In genomic region chr11:68447242-68447641, GRCm38 (mm10) we compare ENCODE assay signal across 22 mouse cellular contexts. TPM values are rescaled to one million over a fixed set of nuclear protein-coding genes. Genes with fewer than 3 reads are reported as not detected.
DNase-seq lines count a peak whose midpoint lies in the region; ATAC-seq and TF ChIP-seq lines count a peak whose summit lies in the region.
"Had no signal": no experiment of that assay in that cellular context is flagged by ENCODE, and none has a peak within 500 bp of the region (broad histone marks: within the 10 kb centered on the region; RNA-seq: fewer than 3 reads in every experiment).

No protein-coding gene starts in this region.

- H3K4me2 ChIP-seq in midbrain, embryonic 13.5 days (replicated peaks): no peak overlapping the region
- H3K4me2 ChIP-seq: forebrain, embryonic 15.5 days; heart, embryonic 13.5 days; hindbrain, embryonic 15.5 days had no signal

- H3K9me3 ChIP-seq in midbrain, embryonic 13.5 days: no peaks in the 10 kb centered on the region
- H3K9me3 ChIP-seq: embryonic facial prominence, embryonic 10.5 days; forebrain, embryonic 15.5 days; heart, embryonic 13.5 days; hindbrain, embryonic 15.5 days had no signal

- 0 out of 2 replicates have a peak, but pooled peaks have one; percentile 23 for ATAC-seq in common myeloid progenitor, adult 5-6 weeks (replicated peaks; ENCODE audit: low read depth, poor library complexity, severe bottlenecking)
- ATAC-seq in midbrain, embryonic 13.5 days: no peak
- ATAC-seq: forebrain, embryonic 15.5 days; inflammation-experienced regulatory T-cells, adult 6 months; intestine, postnatal 0 days had no signal

- 29% methylated on average over 2 of the region's 2 CpGs for WGBS in spleen, adult 2 months
- 25% methylated on average over 2 of the region's 2 CpGs for WGBS in macrophage (ENCODE audit: missing documents)
- 91% methylated on average over 2 of the region's 2 CpGs for WGBS in midbrain, embryonic 13.5 days

- no peak overlapping the region for H3K4me3 ChIP-seq in spleen, adult 2 months (ENCODE audit: extremely low read depth, insufficient read depth, insufficient read length)
- no peak overlapping the region for H3K4me3 ChIP-seq in macrophage (ENCODE audit: inconsistent target)
- no peak overlapping the region for H3K4me3 ChIP-seq in midbrain, embryonic 13.5 days (replicated peaks)
- H3K4me3 ChIP-seq: embryonic facial prominence, embryonic 10.5 days; forebrain, embryonic 15.5 days; heart, embryonic 13.5 days; hindbrain, embryonic 15.5 days had no signal

- peak overlapping the region; percentile 47 for H3K27ac ChIP-seq in spleen, adult 2 months (ENCODE audit: insufficient read depth, low read length)
- H3K27ac ChIP-seq in macrophage: peak overlapping the region; percentile 98
- no peak overlapping the region for H3K27ac ChIP-seq in midbrain, embryonic 13.5 days
- H3K27ac ChIP-seq: embryonic facial prominence, embryonic 10.5 days; forebrain, embryonic 15.5 days; heart, embryonic 13.5 days; hindbrain, embryonic 15.5 days had no signal

- H3K27me3 ChIP-seq in spleen, adult 2 months (ENCODE audit: control insufficient read depth, insufficient read depth, low read length): no peaks in the 10 kb centered on the region
- H3K27me3 ChIP-seq in midbrain, embryonic 13.5 days: no peaks in the 10 kb centered on the region
- H3K27me3 ChIP-seq: CH12.LX; hindbrain, embryonic 15.5 days had no signal

- peaks cover 25% of the 10 kb centered on the region for H3K4me1 ChIP-seq in spleen, adult 2 months (ENCODE audit: control insufficient read depth, insufficient read depth, insufficient read length)
- peaks cover 13% of the 10 kb centered on the region for H3K4me1 ChIP-seq in midbrain, embryonic 13.5 days (replicated peaks)
- H3K4me1 ChIP-seq: forebrain, embryonic 15.5 days had no signal

- no peak for TF ChIP-seq POLR2A in spleen, adult 2 months (IDR thresholded peaks at IDR 0.05; ENCODE audit: low read depth, low read length)

- no peak for TF ChIP-seq CTCF in spleen, adult 2 months (IDR thresholded peaks at IDR 0.05; ENCODE audit: extremely low read depth, insufficient read depth, insufficient read length, insufficient replicate concordance)

- peaks cover 3% of the 10 kb centered on the region; the same call in 1 of the 2 replicates for H3K36me3 ChIP-seq in spleen, adult 2 months (ENCODE audit: control insufficient read depth, insufficient read depth, low read length)
- H3K36me3 ChIP-seq in macrophage (ENCODE audit: inconsistent target): peaks cover 4% of the 10 kb centered on the region; the same call in 1 of the 2 replicates
- H3K36me3 ChIP-seq in midbrain, embryonic 13.5 days: no peaks in the 10 kb centered on the region
- H3K36me3 ChIP-seq: embryonic facial prominence, embryonic 10.5 days; forebrain, embryonic 15.5 days; heart, embryonic 13.5 days; hindbrain, embryonic 15.5 days had no signal

- H3K79me2 ChIP-seq in macrophage (ENCODE audit: inconsistent target): peaks cover 100% of the 10 kb centered on the region

- no peak for DNase-seq in spleen, adult 2 months (ENCODE audit: low read depth in 1 of 2, low spot score in 2 of 2)
- DNase-seq in spleen, postnatal 36 days (ENCODE audit: low spot score in 2 of 2): no peak
- peak; percentile 79 for DNase-seq in naive thymus-derived CD4-positive, alpha-beta T cell, adult 2 months (ENCODE audit: low read depth)
- no peak for DNase-seq in frontal cortex, postnatal 14 days (ENCODE audit: low spot score in 2 of 2)
- DNase-seq in left cerebral cortex, postnatal 36 days (ENCODE audit: low spot score in 2 of 2): no peak
- DNase-seq: adrenal gland, adult 8-10 months; adrenal gland, postnatal 36 days; cerebellum, adult 18-20 months; cerebellum, adult 9-11 months; cerebellum, postnatal 36 days; gastrocnemius, postnatal 14 days; heart, postnatal 36 days had no signal

- intact Hi-C loops in left cerebral cortex, postnatal 36 days (cut with DNase I): no loop called here

- H3K9ac ChIP-seq in midbrain, embryonic 13.5 days (replicated peaks): no peak overlapping the region
- H3K9ac ChIP-seq: forebrain, embryonic 15.5 days; heart, embryonic 13.5 days; hindbrain, embryonic 15.5 days had no signal

RNA-seq across cellular contexts. Expression of gene Pik3r5, which starts 15.3 kb away (rescaled TPM):
- 34.7 and 37.3 TPM in 2 replicates for polyA plus RNA-seq in spleen, adult 2 months (2012; rRNA removed)
- total RNA-seq in common myeloid progenitor, adult 5-6 weeks (2017): 3.3 and 3.6 TPM in 2 replicates
- total RNA-seq in macrophage (2018; cell fraction: chromatin; rRNA removed): 1,000 to 10,000 TPM in 12 of 26 experiments, 100 to 1,000 TPM in 14; 297 to 1,526 (median 884) TPM
- total RNA-seq in macrophage (2018; cell fraction: cytosol; rRNA removed): 100 to 1,000 TPM; 121 to 414 (median 184) TPM
- 1,000 to 10,000 TPM in 4 of 26 experiments, 100 to 1,000 TPM in 22; 237 to 1,268 (median 592) TPM for total RNA-seq in macrophage (2018; cell fraction: nucleus; rRNA removed)
- polyA plus RNA-seq in macrophage (2018): 65.4 to 120 TPM (median 103 TPM) in 3 replicates
- 0.24 and 0.50 TPM in 2 replicates for polyA plus RNA-seq in midbrain, embryonic 13.5 days (2015; fragmentation: Nextera tagmentation; extraction: Ambion mirVana)
- 1 to 10 TPM; 3.0 to 3.3 TPM for total RNA-seq in left cerebral cortex, postnatal 36 days (2021)

RNA-seq across cellular contexts. Expression of gene Ntn1, which starts 46.6 kb away (rescaled TPM):
- polyA plus RNA-seq in spleen, adult 2 months (2012; rRNA removed): 3.8 and 5.5 TPM in 2 replicates
- total RNA-seq in common myeloid progenitor, adult 5-6 weeks (2017): 0.24 TPM in 1 of 2 replicates, not detected in the other
- 10 to 100 TPM in 8 of 26 experiments, 1 to 10 TPM in 18; 4.9 to 16.7 (median 8.2) TPM for total RNA-seq in macrophage (2018; cell fraction: chromatin; rRNA removed)
- 1 to 10 TPM; 1.6 to 3.6 (median 2.3) TPM for total RNA-seq in macrophage (2018; cell fraction: cytosol; rRNA removed)
- total RNA-seq in macrophage (2018; cell fraction: nucleus; rRNA removed): 10 to 100 TPM in 1 of 26 experiments, 1 to 10 TPM in 25; 4.2 to 10.9 (median 6.1) TPM
- 1.2 to 1.6 TPM (median 1.5 TPM) in 3 replicates for polyA plus RNA-seq in macrophage (2018)
- 17.3 and 31.0 TPM in 2 replicates for polyA plus RNA-seq in midbrain, embryonic 13.5 days (2015; fragmentation: Nextera tagmentation; extraction: Ambion mirVana)
- 1 to 10 TPM; 5.5 to 7.5 TPM for total RNA-seq in left cerebral cortex, postnatal 36 days (2021)

RNA-seq across cellular contexts. Expression of gene Pik3r6, which starts 55.6 kb away (rescaled TPM):
- 4.0 and 4.6 TPM in 2 replicates for polyA plus RNA-seq in spleen, adult 2 months (2012; rRNA removed)
- 0.53 and 2.6 TPM in 2 replicates for total RNA-seq in common myeloid progenitor, adult 5-6 weeks (2017)
- 100 to 1,000 TPM in 15 of 26 experiments, 10 to 100 TPM in 11; 40.3 to 163 (median 108) TPM for total RNA-seq in macrophage (2018; cell fraction: chromatin; rRNA removed)
- total RNA-seq in macrophage (2018; cell fraction: cytosol; rRNA removed): 10 to 100 TPM in 19 of 26 experiments, 1 to 10 TPM in 7; 6.1 to 19.6 (median 11.9) TPM
- 100 to 1,000 TPM in 1 of 26 experiments, 10 to 100 TPM in 25; 23.2 to 107 (median 61.3) TPM for total RNA-seq in macrophage (2018; cell fraction: nucleus; rRNA removed)
- polyA plus RNA-seq in macrophage (2018): 6.7 to 17.9 TPM (median 11.0 TPM) in 3 replicates
- polyA plus RNA-seq in midbrain, embryonic 13.5 days (2015; fragmentation: Nextera tagmentation; extraction: Ambion mirVana): 1.5 and 2.0 TPM in 2 replicates
- 1 to 10 TPM; 2.9 to 3.8 TPM for total RNA-seq in left cerebral cortex, postnatal 36 days (2021)
- polyA plus RNA-seq: inflammation-experienced regulatory T-cells, adult 6 months had no signal

Comparison
In these comparisons a context has a peak if more than half of its experiments do, and no peak if none do; other contexts are left out.
1. RNA of gene Pik3r5, which starts 15.3 kb away (polyA plus RNA-seq): 65.4 to 120 TPM in macrophage and 34.7 to 37.3 TPM in spleen, adult 2 months; 0.24 to 0.50 TPM in midbrain, embryonic 13.5 days; every median in the first group is over 10 times any median in the second.